Mouse (Mus musculus) embryonic fibroblast, embryonic 13.5 days (primary cell): ENCODE data around the gene Fmo2. TPM values are rescaled to one million over a fixed set of nuclear protein-coding genes. Genes with fewer than 3 reads are reported as not detected.
A peak's percentile ranks its signal among the peaks of the same experiment; 100 is the strongest.

Experiments used
- H3K27ac ChIP-seq: 2 replicates; pipeline ENCODE4 v1.5.1; 2012; ENCODE audit warnings: low read length, control low read depth, inconsistent platforms; ENCODE audit not compliant: insufficient read depth
- H3K4me1 ChIP-seq: 2 replicates; pipeline ENCODE4 v1.6.1; 2011; ENCODE audit warnings: low read length; ENCODE audit not compliant: control insufficient read depth, insufficient read depth
- H3K4me3 ChIP-seq: 2 replicates; pipeline ENCODE4 v1.5.1; 2011; ENCODE audit warnings: mild to moderate bottlenecking, control low read depth, low read length; ENCODE audit not compliant: insufficient read depth
- CTCF ChIP-seq: IDR thresholded peaks from 2 replicates; pipeline ENCODE4 v1.5.1; 2011; ENCODE audit warnings: mild to moderate bottlenecking, control low read depth, low read length, moderate library complexity, borderline replicate concordance; ENCODE audit not compliant: insufficient read depth
- POLR2A ChIP-seq: IDR thresholded peaks from 2 replicates; pipeline ENCODE4 v1.6.1; 2011; ENCODE audit warnings: low read depth, mild to moderate bottlenecking, control low read depth, low read length, moderate library complexity
- polyA plus RNA-seq: library from polyadenylated mRNA; stranded (reverse); fragments of >200 nt; gene quantifications from 2 replicates; pipeline ENCODE4 v1.2.4, GENCODE M21; 2011; ENCODE audit warnings: low read depth; ENCODE audit not compliant: missing spikeins, insufficient read length

Fmo2 gene
- 0.19 TPM in 1 of 2 replicates, not detected in the other for polyA plus RNA-seq

- H3K27ac ChIP-seq = no peak within 1 kb of the TSS
- H3K4me3 ChIP-seq = no peak within 1 kb of the TSS
- TF ChIP-seq POLR2A (no peak), CTCF (no peak)
- H3K4me1 ChIP-seq = no peaks in the 10 kb centered on the region
Measured at GRCm38 (mm10) chr1:162897838-162898811, at the start of gene Fmo2. Gene Fmo2 (minus strand): TSS chr1:162898726.

DNA sequence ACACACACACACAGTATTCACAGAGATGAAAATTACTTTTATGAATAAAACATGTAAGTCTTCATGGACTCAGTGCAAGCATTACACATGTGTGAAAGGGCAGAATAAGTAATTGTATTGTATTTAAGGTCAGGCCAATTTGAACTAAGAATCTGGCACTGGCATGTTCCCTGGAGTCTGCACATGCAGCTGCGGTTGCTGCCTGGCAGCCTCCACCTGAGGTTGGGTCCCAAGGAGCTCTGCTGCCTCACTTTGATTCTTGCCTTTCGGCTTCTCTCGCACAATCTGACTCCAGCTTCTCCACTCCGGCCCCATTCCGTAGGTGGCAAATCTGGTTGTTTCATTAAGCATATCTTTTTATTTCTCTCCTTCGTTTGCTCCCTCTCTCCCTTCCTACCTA is 49.4 kb upstream of the Fmo2 start:
- H3K27ac ChIP-seq = no peak overlapping the region
- no peak overlapping the region for H3K4me3 ChIP-seq
- no peak for TF ChIP-seq POLR2A
- no peak for TF ChIP-seq CTCF
- H3K4me1 ChIP-seq = peaks cover 11% of the 10 kb centered on the region

DNA sequence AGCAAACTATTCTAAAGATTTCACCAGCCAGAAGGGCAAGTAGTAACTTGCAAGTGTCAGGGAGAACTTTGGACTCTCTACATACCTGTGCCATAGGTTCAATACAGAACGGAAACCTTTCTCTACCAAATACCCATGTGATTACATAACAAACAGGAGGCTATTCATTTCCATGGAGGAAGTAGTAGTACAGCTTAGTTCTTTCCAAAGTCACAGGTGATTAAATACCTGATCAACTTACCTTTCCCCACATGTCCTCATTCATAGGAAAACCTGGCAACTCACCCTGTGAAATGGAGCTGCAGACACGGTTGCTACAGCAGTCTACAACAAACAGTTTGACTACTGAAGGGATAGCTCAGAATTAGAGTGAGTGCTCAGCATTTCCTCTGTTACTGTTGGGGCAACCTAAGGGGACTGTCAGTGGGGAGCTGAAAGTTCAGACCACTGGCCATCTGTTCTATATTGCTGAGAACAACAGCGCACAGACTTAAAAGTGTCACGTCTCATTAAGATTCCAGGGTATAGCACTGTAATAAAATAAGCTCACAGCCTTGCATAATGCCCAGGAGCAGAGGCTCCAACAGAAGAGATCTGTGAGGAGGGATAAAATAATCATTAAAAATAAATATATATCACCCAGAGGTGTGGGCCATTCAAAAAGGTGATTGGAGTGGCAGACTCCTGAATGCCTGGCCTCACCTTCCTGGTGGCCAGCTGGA is 48.5 kb upstream of the Fmo2 start:
- Histone ChIP-seq H3K27ac (no peak overlapping the region), H3K4me3 (no peak overlapping the region), H3K4me1 (peaks cover 11% of the 10 kb centered on the region)
- TF ChIP-seq POLR2A (no peak), CTCF (no peak)

GRCm38 (mm10) chr1:162943700-162944099 is 45.2 kb upstream of the Fmo2 start:
- H3K27ac ChIP-seq = peak overlapping the region; percentile 92; the same call in 1 of the 2 replicates
- H3K4me1 ChIP-seq = peaks cover 11% of the 10 kb centered on the region
- no peak overlapping the region for H3K4me3 ChIP-seq
- TF ChIP-seq CTCF = no peak
- TF ChIP-seq POLR2A = no peak

DNA sequence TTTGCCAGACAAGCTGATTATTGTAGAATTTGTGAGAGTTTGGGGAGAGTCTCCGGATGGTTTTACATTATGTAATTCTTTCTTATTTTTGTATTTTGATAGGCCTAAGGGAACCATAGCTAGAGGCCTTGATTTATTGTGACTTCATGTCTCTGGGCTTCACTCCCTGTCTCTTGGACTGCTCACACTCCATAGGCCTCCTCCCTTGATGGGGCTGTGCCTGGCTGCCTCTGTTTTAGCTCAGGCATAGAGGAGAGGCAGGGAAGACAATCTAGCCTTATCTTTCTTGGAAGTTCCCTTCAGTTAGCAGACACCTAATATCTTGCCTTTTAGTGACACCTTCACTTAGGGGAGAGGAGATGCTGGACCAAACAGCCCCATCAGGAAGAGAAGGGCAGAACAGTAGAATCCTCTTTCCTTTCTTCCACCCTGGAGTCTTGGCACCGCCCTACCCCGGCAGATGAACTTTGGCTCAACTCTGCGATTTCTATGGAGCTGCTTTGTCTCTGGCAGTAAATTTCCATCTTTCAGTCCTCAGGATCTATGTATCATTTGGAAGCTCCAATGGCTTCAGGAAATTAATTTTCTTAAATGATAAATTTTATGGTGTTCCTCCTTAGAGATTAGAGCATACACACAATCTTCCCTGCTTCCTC is 40.3 kb upstream of the Fmo2 start:
- H3K4me3 ChIP-seq = no peak overlapping the region
- peaks cover 7% of the 10 kb centered on the region; the same call in 1 of the 2 replicates for H3K4me1 ChIP-seq
- no peak for TF ChIP-seq POLR2A
- no peak for TF ChIP-seq CTCF
- no peak overlapping the region for H3K27ac ChIP-seq

DNA sequence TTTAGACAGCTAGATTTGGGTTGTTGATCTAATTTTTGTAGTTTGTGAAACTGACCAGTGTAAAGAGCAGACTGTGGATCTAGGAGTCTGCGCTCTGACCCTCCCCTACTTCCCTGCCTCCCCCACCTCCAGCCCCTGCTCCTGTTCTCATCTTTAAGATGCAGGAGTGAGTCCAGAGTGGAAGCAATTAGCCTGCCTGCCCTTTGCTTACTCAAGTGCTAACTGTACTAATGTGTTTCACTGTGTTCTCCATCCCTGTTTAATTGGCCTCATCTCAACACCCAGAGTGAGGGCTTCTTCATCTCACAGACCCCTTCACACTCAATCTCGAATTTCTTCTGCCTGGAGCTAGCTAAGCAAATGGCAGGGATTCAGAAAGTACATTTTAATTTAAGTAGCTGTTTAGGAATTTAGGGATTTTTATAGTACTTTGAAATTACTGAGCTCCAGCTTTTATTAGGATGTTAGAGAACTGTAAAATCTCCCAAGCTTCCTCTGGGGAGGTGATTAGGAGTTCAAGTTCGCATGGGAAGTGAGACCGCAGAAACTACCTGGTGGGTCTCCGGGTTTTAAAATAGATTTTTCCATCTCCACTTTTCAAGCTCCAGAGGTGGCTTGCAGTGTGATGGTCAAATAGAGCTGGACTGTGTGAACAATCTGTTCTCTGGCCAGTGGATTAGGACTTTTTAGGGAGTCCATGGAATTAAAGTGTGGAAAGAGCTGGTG is 39.6 kb upstream of the Fmo2 start:
- no peak overlapping the region for H3K27ac ChIP-seq
- H3K4me1 ChIP-seq = peaks cover 2% of the 10 kb centered on the region; the same call in 1 of the 2 replicates
- TF ChIP-seq CTCF (no peak), POLR2A (no peak)

DNA sequence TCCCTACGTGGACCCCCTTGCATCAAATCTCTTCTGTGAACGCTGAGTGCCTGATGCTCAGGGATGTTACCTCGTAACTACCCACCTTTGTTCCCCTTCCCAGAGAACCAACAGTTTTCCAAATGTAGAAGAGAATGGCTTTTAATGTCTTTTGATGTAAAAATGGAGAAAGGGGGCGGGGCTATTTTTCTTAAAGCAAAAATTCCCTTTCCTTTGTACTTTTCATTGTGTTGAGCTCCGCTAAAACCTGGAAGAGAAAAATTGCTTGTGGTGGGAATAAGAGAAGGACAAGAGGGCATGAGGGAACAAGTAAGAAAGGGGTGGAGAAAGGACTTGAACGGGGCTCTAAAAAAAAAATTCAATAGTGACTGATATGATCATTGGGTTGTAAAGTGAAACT is 38.9 kb upstream of the Fmo2 start, which contains the start of gene Fmo6:
Fmo6 (minus strand) TSS at position 101 of the 400 bp plus-strand sequence.
- TF ChIP-seq CTCF = no peak
- TF ChIP-seq POLR2A = no peak
- Histone ChIP-seq H3K27ac (no peak within 1 kb of the TSS), H3K4me3 (no peak within 1 kb of the TSS), H3K4me1 (no peaks in the 10 kb centered on the region)

More for the DNA sequence above, 39.6 kb upstream of the Fmo2 start:
- no peak overlapping the region for H3K4me3 ChIP-seq

GRCm38 (mm10) chr1:162934374-162935012 is 36.0 kb upstream of the Fmo2 start:
- TF ChIP-seq POLR2A (no peak), CTCF (no peak)
- no peaks in the 10 kb centered on the region for H3K4me1 ChIP-seq
- H3K4me3 ChIP-seq = no peak overlapping the region
- no peak overlapping the region for H3K27ac ChIP-seq
